Mouse (Mus musculus): Measurements from ENCODE around the gene Baiap2l1. TPM values are rescaled to one million over a fixed set of nuclear protein-coding genes. Genes with fewer than 3 reads are reported as not detected.

Baiap2l1 gene
- total RNA-seq, 4 experiments from 2014 or later: 0.61 to 1.3 (median 0.89) TPM

- DNase-seq (ENCODE audit: low spot score in 2 of 2): no peak
These were observed 127.7 kb downstream of the Baiap2l1 start for GRCm38 (mm10) chr5:144230216-144230615.

- DNase-seq (ENCODE audit: low spot score in 2 of 2): no peak
These were observed 131.7 kb downstream of the Baiap2l1 start for GRCm38 (mm10) chr5:144226220-144226619.

DNA sequence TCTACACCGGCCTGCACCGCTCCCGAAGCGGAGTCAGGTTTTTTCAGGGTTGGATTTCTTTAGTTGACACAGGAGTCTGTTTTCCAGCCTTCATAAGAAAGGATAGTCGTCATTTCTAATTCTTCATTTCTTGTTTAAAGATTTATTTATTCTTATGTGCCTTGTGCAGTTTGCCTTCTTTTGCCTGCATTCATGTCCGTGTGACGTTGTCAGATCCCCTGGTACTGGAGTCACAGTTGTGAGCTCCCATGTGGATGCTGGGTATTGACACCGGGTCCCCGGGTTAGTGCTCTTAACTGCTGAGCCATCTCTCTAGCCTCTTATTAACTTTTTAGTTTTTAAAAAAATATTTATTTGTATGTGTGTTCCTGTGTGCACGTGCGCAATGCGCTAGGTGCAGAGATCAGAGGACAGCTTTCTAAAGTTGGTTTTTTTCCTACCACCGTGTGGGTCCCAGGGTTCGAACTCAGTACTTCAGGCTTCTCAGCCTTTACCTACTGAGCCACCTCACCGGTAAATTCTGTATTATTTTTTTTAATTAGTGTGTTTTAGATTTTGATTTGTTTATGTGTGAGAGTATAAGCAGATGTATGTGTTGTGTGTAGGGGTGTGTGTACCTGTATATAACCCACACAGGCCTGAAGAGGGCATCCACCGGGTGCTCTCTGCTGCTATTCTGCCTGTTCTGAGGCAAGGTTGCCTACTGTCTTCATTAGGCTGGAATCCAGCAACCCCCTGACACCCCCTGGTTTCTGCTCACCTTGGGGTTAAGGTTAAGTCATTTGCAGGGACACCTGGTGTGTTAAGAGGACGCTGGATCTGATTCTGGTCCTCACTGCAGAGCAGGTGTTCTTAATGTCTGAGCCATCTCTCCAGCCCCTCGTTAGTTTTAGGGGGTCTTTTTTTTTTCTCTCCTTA is 133.8 kb downstream of the Baiap2l1 start:
- no peak for DNase-seq (ENCODE audit: low spot score in 2 of 2)

DNA sequence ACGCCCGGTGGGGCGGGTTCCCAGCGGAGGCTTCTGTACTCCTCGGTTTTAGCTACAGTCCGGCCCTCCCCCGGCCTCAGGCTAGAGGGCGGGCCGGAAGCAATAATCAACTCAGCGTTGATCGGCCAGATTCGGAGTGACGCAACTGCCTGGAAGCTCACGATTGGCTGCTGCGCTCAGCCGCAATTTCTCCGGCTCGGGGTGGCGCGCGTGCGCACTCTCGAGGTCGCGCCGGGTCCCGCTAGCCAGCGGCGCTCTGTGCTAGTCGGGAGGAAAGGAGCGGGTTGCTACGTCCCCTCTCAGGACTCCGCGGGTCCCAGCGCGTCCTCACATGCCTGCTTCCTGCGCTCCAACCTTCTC is 134.4 kb downstream of the Baiap2l1 start, which contains the start of gene Tecpr1:
Gene Tecpr1 (minus strand): TSS at position 113 of the 360 bp plus-strand sequence.
- peak; percentile 93 to 94 for DNase-seq (ENCODE audit: low spot score in 2 of 2)

- no peak for DNase-seq (ENCODE audit: low spot score in 2 of 2)
These were observed 135.0 kb downstream of the Baiap2l1 start for GRCm38 (mm10) chr5:144222811-144223502.

- no peak for DNase-seq (ENCODE audit: low spot score in 2 of 2)
These were observed 136.6 kb downstream of the Baiap2l1 start for GRCm38 (mm10) chr5:144221305-144221704.

GRCm38 (mm10) chr5:144219936-144220335 is 138.0 kb downstream of the Baiap2l1 start:
- DNase-seq (ENCODE audit: low spot score in 2 of 2): no peak

GRCm38 (mm10) chr5:144219306-144219705 is 138.6 kb downstream of the Baiap2l1 start:
- DNase-seq (ENCODE audit: low spot score in 2 of 2): no peak

DNA sequence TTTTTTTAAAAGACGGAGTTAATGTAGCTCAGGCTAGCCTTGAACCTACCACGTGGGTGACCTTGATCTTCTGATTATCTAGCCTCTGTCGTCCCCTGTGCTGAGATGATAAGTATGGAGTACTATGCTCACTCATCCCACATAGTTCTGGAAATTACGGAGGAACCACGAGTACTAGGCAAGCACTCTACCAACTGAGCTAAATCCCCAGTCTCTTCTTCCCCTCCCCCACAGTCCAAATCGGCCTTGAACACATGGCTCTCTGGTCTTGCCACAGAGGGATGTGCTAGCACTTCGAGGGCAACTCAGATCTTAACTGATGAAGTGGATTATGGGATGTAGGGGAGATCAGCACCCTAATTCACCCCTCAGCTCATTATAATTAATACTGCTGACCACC is 139.9 kb downstream of the Baiap2l1 start:
- DNase-seq (ENCODE audit: low spot score in 2 of 2): no peak

GRCm38 (mm10) chr5:144215992-144216391 is 141.9 kb downstream of the Baiap2l1 start:
- DNase-seq (ENCODE audit: low spot score in 2 of 2): no peak

Other genes with a start within 250 kb of the Baiap2l1 start
- gene Bhlha15, start 167.8 kb downstream of the Baiap2l1 start, total RNA-seq (2022): under 1 TPM; 0.12 to 0.45 (median 0.23) TPM
- 100 to 1,000 TPM; 103 to 120 (median 109) TPM for gene Tecpr1, start 134.5 kb downstream of the Baiap2l1 start, total RNA-seq (2022)
- gene Bri3, start 113.7 kb downstream of the Baiap2l1 start, total RNA-seq (2022): 10 to 100 TPM; 55.7 to 78.1 (median 67.5) TPM
- 10 to 100 TPM; 25.5 to 34.3 (median 31.0) TPM for gene Nptx2, start 187.8 kb upstream of the Baiap2l1 start, total RNA-seq (2022)